Mouse (Mus musculus) megakaryocyte, adult 5-6 weeks (primary cell): ENCODE results near the gene Mageb1. TPM values are rescaled to one million over a fixed set of nuclear protein-coding genes. Genes with fewer than 3 reads are reported as not detected.
"Not testable (repeated sequence)": the region's sequence is repeated elsewhere in the genome, so short reads cannot be mapped to it uniquely, and the experiment has no call there.

Experiments
- ATAC-seq: 2 replicates; pipeline ENCODE4 v1.8.0; 2016; ENCODE audit warnings: mild to moderate bottlenecking, inconsistent platforms; ENCODE audit not compliant: poor library complexity, severe bottlenecking
- total RNA-seq, 2 experiments: library from RNA; stranded (forward) in 1 of 2; stranded (reverse) in 1 of 2; fragments of 153-499, 151-499 nt in 1 of 2; fragments of 221-1000, 200-1000 nt in 1 of 2; gene quantifications; 2 replicates each; pipeline versions ENCODE4 v1.2.3 to v1.2.4; 2015 to 2017

Gene Mageb1
- total RNA-seq (2015), result not detected in 2 replicates
- not detected in 2 replicates for total RNA-seq (2017)

DNA sequence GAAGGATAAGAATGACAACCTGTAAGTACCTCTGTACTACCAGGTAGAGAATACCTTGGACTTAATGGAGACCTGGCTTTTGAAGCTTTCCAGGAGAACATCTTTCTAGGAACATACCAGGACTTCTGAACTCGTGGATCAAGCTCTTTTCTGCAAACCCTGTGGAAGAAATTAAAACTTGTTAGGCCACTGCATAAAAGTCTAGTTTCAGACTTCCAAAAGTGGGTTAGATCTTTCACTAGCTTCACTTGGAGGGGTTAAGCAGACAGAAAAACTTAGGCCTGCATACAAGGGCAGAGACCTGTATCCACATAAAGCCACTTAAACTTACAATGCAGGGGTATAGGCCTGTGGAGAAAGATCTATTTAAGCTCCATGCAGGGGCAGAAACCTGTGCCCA lies at the start of gene Mageb1:
TSS of gene Mageb1 (minus strand) at position 101 of the 400 bp plus-strand sequence.
- not testable (repeated sequence) for ATAC-seq

Other genes starting within 250 kb of the Mageb1 start
- gene Mageb5, start 233.3 kb downstream of the Mageb1 start, total RNA-seq (2015), result not detected in 2 replicates
- not detected in 2 replicates for gene Mageb5, start 233.3 kb downstream of the Mageb1 start, total RNA-seq (2017)